Mouse (Mus musculus) intestine, embryonic 14.5 days (tissue): Measurements from ENCODE around the gene Olfr1299. TPM values are rescaled to one million over a fixed set of nuclear protein-coding genes. Genes with fewer than 3 reads are reported as not detected.

Source experiments
- ATAC-seq: fragments of 200-750 bp; cut with Nextera tagmentation; replicated peaks from 2 replicates; pipeline ENCODE4 v1.8.0; 2017; ENCODE audit warnings: low read depth, moderate number of reproducible peaks, moderate TSS enrichment, moderate library complexity; ENCODE audit not compliant: low FRiP score, low TSS enrichment
- DNase-seq: peaks from one replicate; pipeline ENCODE4 v3.0.0-alpha.2; 2018; ENCODE audit warnings: low spot score
- H3K27ac ChIP-seq: fragments of 300-500 bp; sonication (generic); 2 replicates; pipeline ENCODE4 v1.5.1; 2014; ENCODE audit warnings: low read depth, mild to moderate bottlenecking, control low read depth
- H3K27me3 ChIP-seq: fragments of 300-500 bp; sonication (generic); replicated peaks from 2 replicates; pipeline ENCODE4 v1.6.1; 2014; ENCODE audit warnings: low read length, control low read depth; ENCODE audit not compliant: control insufficient read depth, insufficient read depth
- H3K36me3 ChIP-seq: fragments of 300-500 bp; sonication (generic); 2 replicates; pipeline ENCODE4 v1.6.1; 2014; ENCODE audit warnings: low read length, control low read depth; ENCODE audit not compliant: control insufficient read depth, insufficient read depth
- H3K4me1 ChIP-seq: fragments of 300-500 bp; sonication (generic); replicated peaks from 2 replicates; pipeline ENCODE4 v1.6.1; 2014; ENCODE audit warnings: low read length, control low read depth, mixed read lengths; ENCODE audit not compliant: control insufficient read depth, insufficient read depth
- H3K4me2 ChIP-seq: fragments of 300-500 bp; sonication (generic); 2 replicates; pipeline ENCODE4 v1.6.1; 2014; ENCODE audit warnings: low read length
- H3K4me3 ChIP-seq: fragments of 300-500 bp; sonication (generic); 2 replicates; pipeline ENCODE4 v1.5.1; 2014; ENCODE audit warnings: low read depth, low read length, control low read depth, mixed read lengths
- H3K9ac ChIP-seq: fragments of 300-500 bp; sonication (generic); 2 replicates; pipeline ENCODE4 v1.6.1; 2014; ENCODE audit warnings: mild to moderate bottlenecking, low read length
- H3K9me3 ChIP-seq: fragments of 300-500 bp; sonication (generic); 2 replicates; pipeline ENCODE4 v1.6.1; 2016; ENCODE audit warnings: low read length, control low read depth; ENCODE audit not compliant: control insufficient read depth
- WGBS: fragments of 180-500 bp; shearing (Covaris S2); extraction: QIAGEN DNeasy Blood & Tissue Kit; methylation state at CpG from one replicate; pipeline ENCODE4 v1.1.7; 2014; 5-methylcytosine and 5-hydroxymethylcytosine counted together
- polyA plus RNA-seq: library from polyadenylated mRNA; unstranded; fragments of >200 nt; fragmentation: Nextera tagmentation; extraction: Ambion mirVana; gene quantifications from 2 replicates; pipeline ENCODE4 v1.2.1, GENCODE M21; 2014

Gene Olfr1299
- not detected in 2 replicates for polyA plus RNA-seq

- Histone ChIP-seq H3K4me3 (no peak within 1 kb of the TSS), H3K9me3 (no peaks in the 10 kb centered on the region), H3K36me3 (no peaks in the 10 kb centered on the region), H3K4me2 (no peak within 1 kb of the TSS), H3K4me1 (no peaks in the 10 kb centered on the region), H3K27me3 (no peaks in the 10 kb centered on the region), H3K9ac (no peak within 1 kb of the TSS), H3K27ac (no peak within 1 kb of the TSS)
- DNase-seq (no peak), ATAC-seq (no peak)
- WGBS, result 82% methylated on average over 4 of the region's 4 CpGs
Observed at GRCm38 (mm10) chr2:111661119-111661518, at the start of gene Olfr1299. TSS of gene Olfr1299 (plus strand) at chr2:111661419.

DNA sequence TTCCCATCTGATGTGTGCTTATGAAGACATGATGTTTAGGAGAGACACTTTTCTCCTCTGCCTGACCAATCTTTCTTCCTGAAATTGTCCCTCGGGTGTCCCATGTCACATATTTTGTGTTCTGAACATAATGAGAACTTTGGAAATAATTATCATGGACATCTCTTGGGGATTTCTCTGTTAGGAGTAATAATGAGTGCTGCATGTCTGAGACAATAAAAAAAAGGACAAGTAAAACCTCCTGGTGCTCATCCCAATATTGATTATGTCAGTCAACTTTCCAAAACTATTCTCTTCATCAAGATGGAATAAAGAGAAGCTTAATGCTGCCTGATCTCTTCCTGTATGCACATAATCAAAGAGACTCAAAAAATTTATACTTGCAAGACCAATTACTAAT, 34.8 kb upstream of the Olfr1299 start, which contains the start of gene Olfr1297:
TSS of gene Olfr1297 (minus strand) at position 101 of the 400 bp plus-strand sequence.
- H3K27me3 ChIP-seq, result no peaks in the 10 kb centered on the region
- ATAC-seq (no peak), DNase-seq (no peak)
- H3K27ac ChIP-seq, result no peak within 1 kb of the TSS
- no peaks in the 10 kb centered on the region for H3K36me3 ChIP-seq
- H3K4me1 ChIP-seq, result no peaks in the 10 kb centered on the region
- no peak within 1 kb of the TSS for H3K4me2 ChIP-seq
- no peaks in the 10 kb centered on the region for H3K9me3 ChIP-seq
- 66% methylated on average over 1 of the region's 1 CpGs for WGBS
- no peak within 1 kb of the TSS for H3K9ac ChIP-seq
- H3K4me3 ChIP-seq, result no peak within 1 kb of the TSS

DNA sequence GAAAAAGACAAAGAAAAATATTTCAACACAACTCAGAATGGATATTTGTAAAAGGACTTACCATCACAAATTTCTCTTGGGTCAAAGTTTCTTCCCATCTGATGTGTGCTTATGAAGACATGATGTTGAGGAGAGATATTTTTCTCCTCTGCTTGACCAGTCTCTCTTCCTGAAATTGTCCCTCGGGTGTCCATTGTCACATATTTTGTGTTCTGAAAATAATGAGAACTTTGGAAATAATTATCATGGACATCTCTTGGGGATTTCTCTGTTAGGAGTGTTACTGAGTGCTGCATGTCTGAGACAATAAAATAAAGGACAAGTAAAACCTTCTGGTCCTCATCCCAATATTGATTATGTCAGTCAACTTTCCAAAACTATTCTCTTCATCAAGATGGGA, 12.1 kb upstream of the Olfr1299 start, which contains the start of gene Olfr1298:
TSS of gene Olfr1298 (minus strand) at position 101 of the 400 bp plus-strand sequence.
- 87% methylated on average over 1 of the region's 1 CpGs for WGBS
- no peaks in the 10 kb centered on the region for H3K36me3 ChIP-seq
- no peak for ATAC-seq
- H3K27ac ChIP-seq, result no peak within 1 kb of the TSS
- no peaks in the 10 kb centered on the region for H3K4me1 ChIP-seq
- no peak within 1 kb of the TSS for H3K4me2 ChIP-seq
- no peaks in the 10 kb centered on the region for H3K9me3 ChIP-seq
- no peaks in the 10 kb centered on the region for H3K27me3 ChIP-seq
- H3K9ac ChIP-seq, result no peak within 1 kb of the TSS
- no peak within 1 kb of the TSS for H3K4me3 ChIP-seq
- no peak for DNase-seq

Other genes starting within 250 kb of the Olfr1299 start
- not detected in 2 replicates for gene Olfr1286, start 238.3 kb upstream of the Olfr1299 start, polyA plus RNA-seq
- gene Olfr1287, start 212.3 kb upstream of the Olfr1299 start, polyA plus RNA-seq, result not detected in 2 replicates
- not detected in 2 replicates for gene Olfr1288, start 187.3 kb upstream of the Olfr1299 start, polyA plus RNA-seq
- not detected in 2 replicates for gene Olfr1289, start 180.6 kb upstream of the Olfr1299 start, polyA plus RNA-seq
- gene Olfr1290, start 167.6 kb upstream of the Olfr1299 start, polyA plus RNA-seq, result not detected in 2 replicates
- not detected in 2 replicates for gene Olfr1291-ps1, start 164.2 kb upstream of the Olfr1299 start, polyA plus RNA-seq
- gene Olfr1293-ps, start 136.2 kb upstream of the Olfr1299 start, polyA plus RNA-seq, result not detected in 2 replicates
- gene Olfr1294, start 121.1 kb upstream of the Olfr1299 start, polyA plus RNA-seq, result not detected in 2 replicates
- not detected in 2 replicates for gene Olfr1295, start 91.7 kb upstream of the Olfr1299 start, polyA plus RNA-seq
- gene Olfr1297, start 34.9 kb upstream of the Olfr1299 start, polyA plus RNA-seq, result not detected in 2 replicates
- not detected in 2 replicates for gene Olfr1298, start 12.2 kb upstream of the Olfr1299 start, polyA plus RNA-seq
- gene Olfr1301, start 89.6 kb downstream of the Olfr1299 start, polyA plus RNA-seq, result not detected in 2 replicates
- not detected in 2 replicates for gene Olfr1302, start 116.0 kb downstream of the Olfr1299 start, polyA plus RNA-seq
- not detected in 2 replicates for gene Olfr1303, start 158.9 kb downstream of the Olfr1299 start, polyA plus RNA-seq
- gene Olfr1305, start 215.7 kb downstream of the Olfr1299 start, polyA plus RNA-seq, result not detected in 2 replicates